ENCODE assay signal across 9 mouse cellular contexts in genomic region chr17:25084835-25085385, GRCm38 (mm10). TPM values are rescaled to one million over a fixed set of nuclear protein-coding genes. Genes with fewer than 3 reads are reported as not detected.
DNase-seq lines count a peak whose midpoint lies in the region; ATAC-seq lines count a peak whose summit lies in the region.
"Had no signal": no experiment of that assay in that cellular context is flagged by ENCODE, and none has a peak within 500 bp of the region (broad histone marks: within the 10 kb centered on the region; RNA-seq: fewer than 3 reads in every experiment).

No protein-coding gene starts in this region.

- 0 out of 2 replicates have a peak, but pooled peaks cover 5% of the 10 kb centered on the region for H3K36me3 ChIP-seq in kidney, embryonic 14.5 days (ENCODE audit: control insufficient read depth, insufficient read depth, low read length)

- no peak for ATAC-seq in kidney, embryonic 14.5 days (ENCODE audit: low FRiP score, low TSS enrichment)
- no peak for ATAC-seq in megakaryocyte, adult 5-6 weeks (ENCODE audit: poor library complexity, severe bottlenecking)
- no peak for ATAC-seq in inflammation-experienced regulatory T-cells, adult 6 months

- H3K27ac ChIP-seq in kidney, embryonic 14.5 days (ENCODE audit: low read depth, low read length), result no peak overlapping the region; the same call in 1 of the 2 replicates

- H3K27me3 ChIP-seq in kidney, embryonic 14.5 days (ENCODE audit: control insufficient read depth, insufficient read depth, low read length), result no peaks in the 10 kb centered on the region

- 63% methylated on average over 13 of the region's 13 CpGs for WGBS in kidney, embryonic 14.5 days

- peaks cover 27% of the 10 kb centered on the region for H3K4me1 ChIP-seq in kidney, embryonic 14.5 days (ENCODE audit: control insufficient read depth, insufficient read depth, low read length)

- no peak overlapping the region for H3K9ac ChIP-seq in kidney, embryonic 14.5 days (ENCODE audit: low read depth, low read length)

- H3K4me2 ChIP-seq in kidney, embryonic 14.5 days (replicated peaks; ENCODE audit: low read depth, low read length), result no peak overlapping the region

- no peak overlapping the region for H3K4me3 ChIP-seq in kidney, embryonic 14.5 days (ENCODE audit: low read length)
- H3K4me3 ChIP-seq: erythroblast, embryonic 14.5 days had no signal

- H3K9me3 ChIP-seq in kidney, embryonic 14.5 days (ENCODE audit: control insufficient read depth, low read length), result no peaks in the 10 kb centered on the region

- peak; percentile 70 to 75 for DNase-seq in adrenal gland, adult (ENCODE audit: inconsistent age in 2 of 2, low spot score in 1 of 2)
- DNase-seq in adrenal gland, adult 18-20 months (ENCODE audit: low spot score in 2 of 2), result no peak
- DNase-seq in kidney, postnatal 4 days, result peak; percentile 11 to 33
- DNase-seq in gastrocnemius, postnatal 25 days, result peak; percentile 78
- DNase-seq in skeletal muscle tissue, adult 2 months (ENCODE audit: low read depth, low spot score), result peak; percentile 89

RNA-seq across cellular contexts. Expression of gene Tmem204, which starts 1.5 kb away (rescaled TPM):
- total RNA-seq in adrenal gland, adult 18-20 months (2021), result 10 to 100 TPM; 43.2 to 45.6 TPM
- polyA plus RNA-seq in kidney, embryonic 14.5 days (2014; fragmentation: Nextera tagmentation; extraction: Ambion mirVana), result 15.9 and 18.4 TPM in 2 replicates
- total RNA-seq in gastrocnemius, postnatal 25 days (2021), result 10 to 100 TPM in 1 of 2 experiments, 1 to 10 TPM in 1; 9.4 to 11.0 TPM
- total RNA-seq in megakaryocyte, adult 5-6 weeks (2015), result not detected in 2 replicates
- total RNA-seq in megakaryocyte, adult 5-6 weeks (2017), result not detected in 2 replicates
- under 1 TPM in 2 of 3 experiments, not detected in 1; 0.47 to 0.66 TPM for polyA plus RNA-seq in inflammation-experienced regulatory T-cells, adult 6 months (2017; shearing (Covaris generic))
- polyA plus RNA-seq: erythroblast, embryonic 14.5 days had no signal

RNA-seq across cellular contexts. Expression of gene Telo2, which starts 30.9 kb away (rescaled TPM):
- total RNA-seq in adrenal gland, adult 18-20 months (2021), result 10 to 100 TPM; 18.4 to 21.9 TPM
- 34.9 and 44.8 TPM in 2 replicates for polyA plus RNA-seq in kidney, embryonic 14.5 days (2014; fragmentation: Nextera tagmentation; extraction: Ambion mirVana)
- total RNA-seq in gastrocnemius, postnatal 25 days (2021), result 1 to 10 TPM; 5.8 to 5.9 TPM
- 3.9 and 4.4 TPM in 2 replicates for total RNA-seq in megakaryocyte, adult 5-6 weeks (2015)
- total RNA-seq in megakaryocyte, adult 5-6 weeks (2017), result 8.8 and 11.3 TPM in 2 replicates
- 10 to 100 TPM; 13.5 to 33.6 (median 17.7) TPM for polyA plus RNA-seq in inflammation-experienced regulatory T-cells, adult 6 months (2017; shearing (Covaris generic))

RNA-seq across cellular contexts. Expression of gene Ptx4, which starts 35.6 kb away (rescaled TPM):
- total RNA-seq in adrenal gland, adult 18-20 months (2021), result not detected
- polyA plus RNA-seq in kidney, embryonic 14.5 days (2014; fragmentation: Nextera tagmentation; extraction: Ambion mirVana), result not detected in 2 replicates
- total RNA-seq in gastrocnemius, postnatal 25 days (2021), result 1 to 10 TPM; 4.4 to 6.6 TPM
- not detected in 2 replicates for total RNA-seq in megakaryocyte, adult 5-6 weeks (2015)
- not detected in 2 replicates for total RNA-seq in megakaryocyte, adult 5-6 weeks (2017)
- polyA plus RNA-seq in inflammation-experienced regulatory T-cells, adult 6 months (2017; shearing (Covaris generic)), result not detected
- polyA plus RNA-seq: erythroblast, embryonic 14.5 days had no signal

RNA-seq across cellular contexts. Expression of gene Clcn7, which starts 48.3 kb away (rescaled TPM):
- 10 to 100 TPM; 42.0 to 43.7 TPM for total RNA-seq in adrenal gland, adult 18-20 months (2021)
- polyA plus RNA-seq in kidney, embryonic 14.5 days (2014; fragmentation: Nextera tagmentation; extraction: Ambion mirVana), result 10.3 and 21.4 TPM in 2 replicates
- total RNA-seq in gastrocnemius, postnatal 25 days (2021), result 10 to 100 TPM; 11.7 to 13.1 TPM
- 12.3 and 13.1 TPM in 2 replicates for total RNA-seq in megakaryocyte, adult 5-6 weeks (2015)
- total RNA-seq in megakaryocyte, adult 5-6 weeks (2017), result 16.6 and 18.3 TPM in 2 replicates
- polyA plus RNA-seq in inflammation-experienced regulatory T-cells, adult 6 months (2017; shearing (Covaris generic)), result 10 to 100 TPM; 16.6 to 27.4 (median 20.6) TPM

Comparison
In these comparisons a context has a peak if more than half of its experiments do, and no peak if none do; other contexts are left out.
1. DNase-seq: peak in adrenal gland, adult (2 of 2), kidney, postnatal 4 days (2 of 2), gastrocnemius, postnatal 25 days (single experiment) and skeletal muscle tissue, adult 2 months (single experiment); none in adrenal gland, adult 18-20 months (0 of 2).
2. RNA of gene Tmem204, which starts 1.5 kb away (total RNA-seq): 43.2 to 45.6 TPM in adrenal gland, adult 18-20 months and 9.4 to 11.0 TPM in gastrocnemius, postnatal 25 days; not detected in megakaryocyte, adult 5-6 weeks; every median in the first group is over 10 times any median in the second.
3. RNA of gene Ptx4, which starts 35.6 kb away (total RNA-seq): 4.4 to 6.6 TPM in gastrocnemius, postnatal 25 days; not detected in adrenal gland, adult 18-20 months and not detected in megakaryocyte, adult 5-6 weeks; every median in the first group is over 4 times any median in the second.